Mouse (Mus musculus) MEL (cell line): Measurements from ENCODE around the gene Brf1.
A peak's percentile ranks its signal among the peaks of the same experiment; 100 is the strongest.

Source experiments
- CTCF ChIP-seq, 3 experiments: IDR thresholded peaks in 2 of 3; conservative IDR thresholded peaks in 1 of 3; 2 replicates each; pipeline ENCODE4 v1.5.1; 2011 to 2012; ENCODE audit warnings: low read length in 3 of 3, low read depth in 2 of 3, mild to moderate bottlenecking in 2 of 3, improper control_type of control experiment in 1 of 3, inconsistent platforms in 1 of 3, mixed read lengths in 1 of 3, moderate library complexity in 1 of 3; ENCODE audit not compliant: control insufficient read depth in 1 of 3, insufficient read depth in 1 of 3, poor library complexity in 1 of 3, severe bottlenecking in 1 of 3
- E2F4 ChIP-seq: IDR thresholded peaks from 2 replicates; pipeline ENCODE4 v1.6.1; 2011; ENCODE audit warnings: low read depth, low read length, improper control_type of control experiment, borderline replicate concordance
- ELF1 ChIP-seq: IDR thresholded peaks from 2 replicates; pipeline ENCODE4 v1.6.1; 2014; ENCODE audit warnings: low read depth, mild to moderate bottlenecking, inconsistent platforms, low read length, improper control_type of control experiment, moderate library complexity
- GATA1 ChIP-seq: IDR thresholded peaks from 2 replicates; pipeline ENCODE4 v1.6.1; 2011; ENCODE audit warnings: low read depth, low read length, improper control_type of control experiment
- MXI1 ChIP-seq: IDR thresholded peaks from 2 replicates; pipeline ENCODE4 v1.6.1; 2011; ENCODE audit warnings: mild to moderate bottlenecking, low read depth, low read length, improper control_type of control experiment
- MYC ChIP-seq: IDR thresholded peaks from 2 replicates; pipeline ENCODE4 v1.6.1; 2011; ENCODE audit warnings: low read depth, mild to moderate bottlenecking, low read length, improper control_type of control experiment, moderate library complexity
- NRF1 ChIP-seq: IDR thresholded peaks from 2 replicates; pipeline ENCODE4 v1.6.1; 2014; ENCODE audit warnings: low read depth, mild to moderate bottlenecking, inconsistent platforms, low read length, improper control_type of control experiment, moderate library complexity; ENCODE audit not compliant: poor library complexity, insufficient read depth, severe bottlenecking
- POLR2A ChIP-seq, 2 experiments: IDR thresholded peaks; 2 replicates each; pipeline ENCODE4 v1.6.1; 2011 to 2012; ENCODE audit warnings: low read length in 2 of 2, mild to moderate bottlenecking in 2 of 2, control low read depth in 1 of 2, improper control_type of control experiment in 1 of 2, low read depth in 1 of 2, moderate library complexity in 1 of 2; ENCODE audit not compliant: control insufficient read depth in 1 of 2, insufficient read depth in 1 of 2, poor library complexity in 1 of 2
- RAD21 ChIP-seq: IDR thresholded peaks from 2 replicates; pipeline ENCODE4 v1.6.1; 2011; ENCODE audit warnings: mild to moderate bottlenecking, low read depth, low read length, improper control_type of control experiment
- SMC3 ChIP-seq: IDR thresholded peaks from 2 replicates; pipeline ENCODE4 v1.6.1; 2011; ENCODE audit warnings: low read depth, low read length, improper control_type of control experiment
- USF2 ChIP-seq, 2 experiments: IDR thresholded peaks; 2 replicates each; pipeline ENCODE4 v1.6.1; 2011 to 2012; ENCODE audit warnings: improper control_type of control experiment in 2 of 2, low read length in 2 of 2, borderline replicate concordance in 1 of 2, inconsistent platforms in 1 of 2, low read depth in 1 of 2, mild to moderate bottlenecking in 1 of 2; ENCODE audit not compliant: insufficient read depth in 1 of 2
- ZMIZ1 ChIP-seq: IDR thresholded peaks from 2 replicates; pipeline ENCODE4 v1.6.1; 2012; ENCODE audit warnings: low read depth, mild to moderate bottlenecking, inconsistent platforms, low read length, improper control_type of control experiment, moderate library complexity

- TF ChIP-seq POLR2A (IDR thresholded peaks at IDR 0.05; ENCODE audit: control insufficient read depth in 1 of 2, insufficient read depth in 1 of 2, low read depth in 1 of 2, low read length in 2 of 2, poor library complexity in 1 of 2), result 0 out of 4 replicates have a peak, but pooled peaks of 1 of the 2 experiments have one; percentile 29
- TF ChIP-seq MYC, result no peak
- TF ChIP-seq ELF1, result no peak
- TF ChIP-seq GATA1, result no peak
- TF ChIP-seq ZMIZ1, result no peak
- no peak for TF ChIP-seq SMC3
- no peak for TF ChIP-seq E2F4
- TF ChIP-seq CTCF (IDR thresholded peaks at IDR 0.05 in 2 of 3, conservative IDR thresholded peaks at IDR 0.05 in 1 of 3; ENCODE audit: control insufficient read depth in 1 of 3, insufficient read depth in 1 of 3, low read depth in 2 of 3, low read length in 3 of 3, poor library complexity in 1 of 3, severe bottlenecking in 1 of 3), result no peak
- TF ChIP-seq MXI1, result no peak
- TF ChIP-seq NRF1, result no peak
- no peak for TF ChIP-seq USF2 (IDR thresholded peaks at IDR 0.05; ENCODE audit: borderline replicate concordance in 1 of 2, insufficient read depth in 1 of 2, low read depth in 1 of 2, low read length in 2 of 2)
- no peak for TF ChIP-seq RAD21
These were observed 34.7 kb downstream of the Brf1 start for GRCm38 (mm10) chr12:112965783-112966182.
